10 mouse cellular contexts compared by ENCODE assay signal in the genomic region with DNA sequence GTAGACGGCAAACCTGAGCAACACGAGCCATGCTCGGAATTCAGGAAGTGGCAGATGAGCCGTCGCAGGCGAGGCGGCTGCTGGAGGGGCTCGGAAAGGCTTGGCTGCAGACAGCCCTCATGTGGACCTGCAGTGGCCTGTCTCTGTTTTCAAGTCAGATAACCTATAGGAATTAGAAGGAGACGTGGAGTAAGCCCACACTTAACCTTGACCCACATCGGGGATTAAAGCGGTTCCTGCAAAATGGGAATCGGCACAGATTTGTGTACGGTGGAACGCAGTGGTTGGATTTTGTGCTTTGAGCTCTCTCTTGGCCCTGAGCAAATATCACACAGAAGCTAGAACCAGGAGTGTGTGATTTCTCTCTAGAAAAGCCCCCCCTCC.
A peak's percentile ranks its signal among the peaks of the same experiment; 100 is the strongest.
DNase-seq lines count a peak whose midpoint lies in the region; ATAC-seq and TF ChIP-seq lines count a peak whose summit lies in the region.
"Had no signal": no experiment of that assay in that cellular context is flagged by ENCODE, and none has a peak within 500 bp of the region (broad histone marks: within the 10 kb centered on the region; RNA-seq: fewer than 3 reads in every experiment).

No protein-coding gene starts in this region.

- no peak for DNase-seq in kidney, adult 9 months
- peak; percentile 7 for DNase-seq in thymus, adult 2 months
- no peak for DNase-seq in thymus, postnatal 10 days (ENCODE audit: low spot score in 2 of 2)
- DNase-seq in frontal cortex, postnatal 10 days (ENCODE audit: low spot score in 2 of 2), result no peak
- DNase-seq: cerebellum, adult 18-20 months; spleen, adult 18-20 months had no signal

- H3K9me3 ChIP-seq in kidney, embryonic 16.5 days (ENCODE audit: low read length), result no peaks in the 10 kb centered on the region
- no peaks in the 10 kb centered on the region for H3K9me3 ChIP-seq in intestine, postnatal 0 days (ENCODE audit: control insufficient read depth)

- no peak for ATAC-seq in kidney, embryonic 16.5 days (ENCODE audit: low FRiP score, low TSS enrichment)
- ATAC-seq in intestine, postnatal 0 days, result no peak
- ATAC-seq in erythroblast, adult 5-6 weeks (replicated peaks; ENCODE audit: low FRiP score, poor library complexity, severe bottlenecking), result no peak

- peak overlapping the region; percentile 30 for H3K4me3 ChIP-seq in kidney, embryonic 16.5 days (ENCODE audit: low read length)
- no peak overlapping the region for H3K4me3 ChIP-seq in thymus, adult 2 months (ENCODE audit: control insufficient read depth, insufficient read depth, low read length)
- H3K4me3 ChIP-seq in intestine, postnatal 0 days (ENCODE audit: low read depth, low read length), result no peak overlapping the region

- no peak overlapping the region for H3K27ac ChIP-seq in kidney, embryonic 16.5 days (ENCODE audit: low read length)
- H3K27ac ChIP-seq in thymus, adult 2 months (ENCODE audit: control insufficient read depth, insufficient read depth, low read length), result no peak overlapping the region
- H3K27ac ChIP-seq in intestine, postnatal 0 days (ENCODE audit: low read depth, low read length), result no peak overlapping the region
- H3K27ac ChIP-seq: macrophage had no signal

- H3K36me3 ChIP-seq in kidney, embryonic 16.5 days (ENCODE audit: insufficient read depth, low read length), result no peaks in the 10 kb centered on the region
- H3K36me3 ChIP-seq in thymus, adult 2 months (ENCODE audit: control insufficient read depth, insufficient read depth, low read length), result no peaks in the 10 kb centered on the region
- H3K36me3 ChIP-seq in intestine, postnatal 0 days (ENCODE audit: control insufficient read depth, insufficient read depth), result no peaks in the 10 kb centered on the region

- no peak for TF ChIP-seq CTCF in thymus, adult 2 months (IDR thresholded peaks at IDR 0.05; ENCODE audit: borderline replicate concordance, control insufficient read depth, extremely low read depth, insufficient read depth, low read length, poor library complexity)
- no peak for TF ChIP-seq CTCF in intestine, postnatal 0 days (IDR thresholded peaks at IDR 0.05; ENCODE audit: low read depth)

- H3K4me2 ChIP-seq in kidney, embryonic 16.5 days (replicated peaks; ENCODE audit: low read depth, low read length), result peak overlapping the region; percentile 47
- H3K4me2 ChIP-seq in intestine, postnatal 0 days (replicated peaks; ENCODE audit: low read depth), result peak overlapping the region; percentile 45

- no peak overlapping the region for H3K9ac ChIP-seq in kidney, embryonic 16.5 days (replicated peaks; ENCODE audit: low read length)
- no peak overlapping the region for H3K9ac ChIP-seq in intestine, postnatal 0 days (ENCODE audit: low read depth, low read length)

- TF ChIP-seq POLR2A in thymus, adult 2 months (IDR thresholded peaks at IDR 0.05; ENCODE audit: control insufficient read depth, extremely low read depth, insufficient read depth, low read length, poor library complexity), result no peak

- 17% methylated on average over 14 of the region's 14 CpGs for WGBS in kidney, embryonic 16.5 days
- 50% methylated on average over 14 of the region's 14 CpGs for WGBS in thymus, adult 2 months
- WGBS in intestine, postnatal 0 days, result 40% methylated on average over 14 of the region's 14 CpGs

- peaks cover 12% of the 10 kb centered on the region for H3K4me1 ChIP-seq in kidney, embryonic 16.5 days (ENCODE audit: insufficient read depth, low read length)
- H3K4me1 ChIP-seq in thymus, adult 2 months (replicated peaks; ENCODE audit: control insufficient read depth, insufficient read depth, low read length), result peaks cover 19% of the 10 kb centered on the region
- 0 out of 2 replicates have a peak, but pooled peaks cover 3% of the 10 kb centered on the region for H3K4me1 ChIP-seq in intestine, postnatal 0 days (replicated peaks; ENCODE audit: control insufficient read depth, insufficient read depth, low read length)

- 0 out of 2 replicates have a peak, but pooled peaks cover 7% of the 10 kb centered on the region for H3K27me3 ChIP-seq in kidney, embryonic 16.5 days (ENCODE audit: insufficient read depth, low read length)
- H3K27me3 ChIP-seq in thymus, adult 2 months (ENCODE audit: control insufficient read depth, insufficient read depth, low read length), result no peaks in the 10 kb centered on the region
- no peaks in the 10 kb centered on the region for H3K27me3 ChIP-seq in intestine, postnatal 0 days (replicated peaks; ENCODE audit: control insufficient read depth, insufficient read depth, low read length)
